Mouse (Mus musculus) cerebellum, postnatal 25 days (tissue): ENCODE data around the gene Ccnc.

Experiments
- DNase-seq, 2 experiments: peaks; one replicate each; pipeline ENCODE4 v3.0.0; 2021; ENCODE audit warnings: mixed read lengths in 2 of 2

Gene Ccnc

DNA sequence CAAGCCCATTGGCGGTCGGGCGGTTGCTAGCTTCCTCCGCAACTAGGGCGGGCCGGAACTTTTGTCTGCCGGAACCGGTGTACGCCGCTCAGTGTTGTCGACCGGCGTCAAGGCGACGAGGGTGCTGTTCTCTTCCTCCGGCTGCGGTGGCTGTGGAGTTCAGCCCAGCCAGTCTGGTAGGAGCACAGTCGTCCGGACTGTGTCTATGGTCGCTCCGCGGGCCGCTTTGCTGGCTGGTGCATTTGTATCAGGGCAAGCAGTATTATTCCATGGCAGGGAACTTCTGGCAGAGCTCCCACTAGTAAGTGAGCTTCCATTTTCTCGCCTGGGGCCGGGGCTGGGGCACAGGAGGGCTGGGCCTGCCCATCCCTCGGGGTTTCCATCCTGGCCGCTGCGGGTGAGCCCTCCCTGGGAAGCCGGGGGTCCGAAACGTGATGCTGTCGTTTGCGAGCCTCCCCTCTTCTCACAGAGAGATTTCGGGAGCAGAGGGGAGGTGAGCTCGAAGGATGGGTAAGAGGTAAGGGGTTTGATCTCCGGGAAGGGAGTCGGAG, at the start of gene Ccnc:
Gene Ccnc, plus strand, starts transcription at position 87 of the 551 bp plus-strand sequence.
- DNase-seq, result peak; percentile 94 to 95

DNA sequence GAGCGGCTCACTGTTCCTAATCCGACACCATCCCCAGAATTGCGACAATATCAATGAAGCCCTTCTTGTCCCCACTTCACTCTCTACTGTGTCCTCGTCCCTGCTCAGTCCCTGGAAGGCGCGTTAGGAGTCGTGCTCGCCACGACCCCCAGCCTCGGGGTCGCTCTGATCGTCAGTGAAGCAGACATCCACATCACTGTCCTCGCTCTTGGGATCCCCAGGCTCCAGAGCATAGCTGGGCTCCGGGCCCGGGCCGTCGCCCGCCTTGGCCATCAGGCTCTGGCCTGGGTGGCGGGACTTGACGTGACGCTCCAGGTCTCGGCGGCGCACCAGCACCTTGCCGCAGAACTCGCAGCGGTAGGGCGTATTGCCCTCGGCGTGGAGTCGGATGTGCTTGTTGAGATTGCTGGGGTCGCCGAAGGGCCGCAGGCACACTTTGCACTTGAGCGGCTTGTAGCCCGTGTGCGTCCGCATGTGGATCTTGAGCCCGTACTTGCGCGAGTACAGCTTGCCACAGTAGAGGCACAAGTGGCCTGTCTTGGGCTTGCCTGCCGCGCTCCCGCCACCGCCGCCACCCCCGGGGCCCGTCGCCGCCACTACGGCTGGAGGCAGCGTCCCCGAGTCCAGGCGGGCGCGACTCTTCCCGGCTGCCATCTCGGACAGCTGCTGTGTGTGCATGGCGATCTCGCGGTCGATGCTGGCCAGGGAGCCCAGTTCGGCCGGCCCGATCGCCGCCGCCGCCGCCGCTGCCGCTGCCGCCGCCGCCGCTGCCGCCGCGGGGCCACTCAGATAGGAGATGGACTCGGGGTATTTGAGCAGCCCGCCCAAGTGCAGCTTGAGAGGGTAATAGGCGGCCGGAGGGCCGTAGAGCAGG, 49.2 kb upstream of the Ccnc start:
- DNase-seq, result peak in 1 of 2 experiments; percentile 17

DNA sequence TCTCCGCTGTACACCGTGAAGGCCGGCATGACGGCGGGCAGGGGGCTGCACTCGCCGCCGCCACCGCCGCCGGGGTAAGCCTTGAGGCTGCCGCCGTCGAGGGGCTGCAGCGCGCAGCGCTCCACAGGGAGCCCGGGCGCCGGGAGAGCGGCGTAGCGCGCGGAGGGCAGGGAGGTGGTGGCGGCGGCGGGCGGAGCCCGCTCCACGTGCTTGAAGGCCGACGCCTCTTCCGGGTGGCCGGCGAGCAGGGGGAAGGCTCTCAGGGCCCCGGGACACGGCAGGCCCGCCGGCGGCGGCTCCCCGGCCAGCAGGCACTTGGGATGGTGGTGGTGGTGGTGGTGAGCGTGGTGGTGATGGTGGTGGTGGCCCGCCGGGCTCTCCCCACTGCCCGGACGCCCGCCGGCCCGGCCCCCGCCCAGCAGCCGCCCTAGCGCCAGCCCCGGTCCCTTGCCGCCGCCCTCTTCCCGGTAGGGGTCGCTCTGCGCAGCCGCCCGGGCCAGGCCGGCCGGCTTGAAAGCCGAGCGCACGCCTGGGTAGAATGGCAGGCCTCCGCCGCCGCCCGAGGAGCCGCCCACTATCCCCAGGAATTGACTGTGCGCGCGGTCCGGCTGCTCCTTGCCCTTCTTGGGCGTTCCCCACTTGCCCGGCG, 48.4 kb upstream of the Ccnc start:
- DNase-seq, result peak in 1 of 2 experiments; percentile 34

DNA sequence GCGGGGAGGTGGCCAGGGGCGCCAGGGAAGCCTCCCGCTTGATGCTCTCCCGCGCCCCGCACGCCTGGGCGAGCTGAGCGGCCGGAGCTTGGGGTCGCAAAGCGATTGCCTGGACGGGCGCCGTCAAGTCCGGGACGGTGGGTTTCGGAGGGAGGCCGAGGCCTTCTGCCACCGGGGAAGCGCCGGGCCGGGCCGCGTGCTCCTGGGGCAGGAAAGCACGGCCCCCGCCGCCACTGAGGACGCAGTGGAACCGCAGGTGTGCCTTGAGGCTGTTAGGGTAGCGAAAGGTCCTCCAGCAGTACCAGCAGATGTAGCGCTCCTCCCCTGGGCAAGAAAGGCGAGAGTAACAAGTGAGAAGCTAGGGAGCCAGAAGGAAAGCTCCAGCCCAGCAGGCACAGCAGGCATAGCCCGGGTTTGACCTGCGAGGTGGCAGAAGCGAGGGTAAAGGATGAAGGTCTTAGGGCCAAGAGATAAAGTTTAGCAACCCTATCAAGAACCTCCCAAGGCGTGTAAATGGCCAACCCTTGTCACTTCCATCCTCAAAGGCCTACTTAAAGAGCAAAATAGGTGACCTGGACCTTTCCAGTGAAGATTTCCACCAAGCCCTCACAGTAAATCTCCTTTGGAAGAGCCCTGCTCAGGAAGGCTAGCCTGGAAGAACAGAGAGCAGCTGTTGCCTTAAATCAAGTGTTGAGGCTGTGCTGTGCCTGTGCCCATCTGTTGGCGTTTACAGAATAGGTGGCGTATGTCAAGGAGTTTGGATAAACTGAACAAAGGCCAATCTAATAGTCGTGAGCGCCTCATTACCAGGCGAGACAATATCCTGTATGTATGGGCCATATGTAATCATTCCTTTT, 47.6 kb upstream of the Ccnc start:
- DNase-seq, result no peak

DNA sequence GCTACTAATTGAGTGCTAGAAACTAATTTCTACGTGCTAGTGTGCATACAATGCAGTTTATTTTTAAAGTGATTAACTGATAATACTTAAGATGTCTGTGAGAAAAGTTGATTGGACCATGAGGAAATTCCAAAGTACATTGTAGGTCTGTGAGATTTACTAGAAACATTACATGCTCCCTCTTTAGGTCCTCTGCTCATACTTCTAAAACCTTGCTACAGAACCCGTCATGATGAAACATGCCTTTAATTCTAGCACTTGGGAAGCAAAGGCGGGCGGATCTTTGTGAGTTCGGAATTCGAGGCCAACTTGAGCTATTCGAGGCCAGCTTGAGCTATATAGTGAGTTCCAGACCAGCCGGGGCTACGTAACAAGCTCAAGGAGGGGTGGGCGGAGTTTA, 46.5 kb upstream of the Ccnc start:
- no peak for DNase-seq

DNA sequence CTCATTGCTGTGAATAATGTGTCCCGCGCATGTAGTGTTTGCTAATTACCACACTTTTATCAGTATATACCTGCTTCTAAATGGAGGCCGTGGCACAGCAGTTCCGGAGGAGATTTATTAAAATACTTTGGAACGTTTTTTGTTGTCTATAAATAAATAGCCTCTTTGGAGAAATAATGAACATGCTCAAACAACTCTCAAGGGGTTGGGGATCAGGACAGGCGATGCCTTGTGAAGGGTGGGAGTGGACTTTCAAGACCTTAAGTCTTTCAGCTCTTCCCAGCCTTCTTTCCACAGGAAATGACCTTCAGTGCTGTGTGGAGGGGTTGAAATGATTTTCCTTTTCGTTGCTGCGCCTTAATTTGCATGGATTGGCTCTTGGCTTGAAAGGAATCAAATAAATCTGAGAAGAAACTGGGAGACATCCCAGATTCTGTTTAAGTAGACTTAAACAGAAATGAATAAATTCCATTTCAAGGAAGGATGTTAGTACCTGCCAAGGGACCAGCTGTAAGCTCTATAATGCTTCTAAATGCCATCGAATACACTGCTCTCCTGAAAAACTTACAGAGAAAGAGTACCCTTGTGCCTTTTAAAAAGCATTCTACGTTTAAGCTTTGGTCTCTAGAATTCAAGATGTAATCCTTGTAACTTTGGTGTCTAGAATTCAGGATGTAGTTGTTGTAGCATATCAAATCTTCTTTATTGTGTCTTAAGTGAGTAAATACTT, 44.9 kb upstream of the Ccnc start:
- DNase-seq, result no peak

DNA sequence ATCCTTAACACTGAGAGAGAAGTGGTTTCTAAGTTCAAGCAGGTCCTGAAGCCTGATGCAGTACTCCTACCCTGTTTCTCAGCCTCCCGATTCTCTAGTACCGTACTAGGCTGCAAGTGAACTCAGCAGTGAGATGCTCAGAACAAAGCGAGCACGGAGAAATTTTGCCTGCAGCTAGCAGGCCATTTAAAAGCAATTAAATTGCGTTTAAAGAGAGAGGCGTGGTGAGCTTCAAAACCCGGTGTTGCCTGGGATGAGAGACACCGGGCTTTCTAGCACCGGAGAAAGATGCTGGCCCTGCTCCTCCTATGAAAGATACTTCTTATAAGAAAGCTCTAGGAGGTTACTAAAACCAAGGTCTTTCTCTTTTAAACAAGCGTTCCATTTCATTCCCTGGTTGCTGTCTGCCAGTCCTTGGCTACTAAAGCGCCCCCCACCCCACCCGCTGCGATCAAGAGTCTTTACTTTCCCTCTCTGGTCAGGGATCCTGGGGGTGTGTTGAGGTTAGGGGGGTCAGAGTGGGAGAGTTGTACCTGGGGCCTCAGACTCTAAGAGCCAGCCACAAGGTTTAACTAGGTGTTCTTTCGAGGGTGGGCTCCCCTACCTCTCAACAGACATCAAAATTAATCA, 43.0 kb upstream of the Ccnc start:
- DNase-seq, result no peak

DNA sequence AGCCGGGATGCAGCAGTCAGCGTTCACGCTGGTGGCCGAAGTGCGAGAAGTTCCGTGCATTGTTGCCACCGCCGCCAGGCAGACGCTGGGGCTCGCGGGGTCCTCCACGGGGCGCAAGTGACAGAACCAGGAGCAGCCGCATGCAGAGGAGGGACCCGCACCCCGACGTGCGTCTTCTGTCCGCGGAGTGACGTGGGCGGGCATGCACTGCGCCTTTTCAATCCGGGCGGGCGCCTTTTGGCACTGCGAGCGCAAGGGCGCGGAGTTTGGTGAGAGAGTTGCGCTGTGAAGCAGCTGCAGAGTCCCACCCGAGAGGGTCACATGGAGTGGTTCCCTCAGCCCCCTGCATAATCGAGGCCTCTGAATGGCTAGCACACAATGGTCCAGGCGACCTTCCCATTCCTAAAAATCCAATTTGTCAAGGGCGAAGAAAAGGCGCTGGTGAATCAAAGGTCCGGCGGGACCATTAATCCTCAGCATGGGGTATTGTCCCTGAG, 41.9 kb upstream of the Ccnc start, which contains the start of gene Prdm13:
Gene Prdm13, minus strand, starts transcription at position 369 of the 497 bp plus-strand sequence.
- DNase-seq, result no peak

DNA sequence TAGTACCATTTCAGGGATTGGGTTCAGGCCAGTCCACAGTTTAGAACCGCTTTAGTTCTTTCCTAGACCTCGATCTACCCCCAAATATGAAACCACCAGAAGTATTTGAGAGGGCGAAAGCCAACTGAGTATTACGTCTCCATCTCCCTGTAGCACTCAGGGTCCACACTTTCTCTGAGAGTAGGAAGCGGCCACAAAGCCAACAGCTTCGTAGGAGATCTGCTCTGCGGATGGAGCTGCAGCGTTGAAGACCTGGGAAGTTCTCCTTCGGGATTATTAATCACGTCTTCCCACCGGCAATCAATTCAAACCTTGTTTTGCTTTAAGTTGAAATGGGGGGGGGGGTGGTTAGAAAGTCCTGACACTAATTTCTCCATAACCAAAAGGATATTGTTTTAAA, 41.1 kb upstream of the Ccnc start:
- DNase-seq, result no peak

DNA sequence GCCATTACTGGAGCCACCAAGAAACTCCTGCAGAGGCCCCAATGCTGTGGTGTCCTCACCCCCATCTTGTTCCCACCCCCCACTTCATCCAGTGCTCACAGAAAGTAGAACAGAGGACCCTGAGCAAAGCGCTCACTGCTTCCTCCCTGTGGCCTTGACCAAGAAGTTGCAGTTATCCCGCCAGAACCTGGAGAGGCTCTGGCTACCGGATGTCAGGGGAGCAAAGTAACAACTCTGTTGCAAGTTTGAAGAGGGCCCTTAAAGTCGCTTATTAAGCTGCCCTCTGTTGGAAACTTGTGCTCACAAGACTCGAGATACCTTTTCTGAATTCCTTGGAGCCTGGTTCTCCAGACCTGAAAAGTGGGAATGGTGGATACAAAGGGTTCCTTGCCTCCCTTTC, 40.6 kb upstream of the Ccnc start:
- DNase-seq, result no peak

DNA sequence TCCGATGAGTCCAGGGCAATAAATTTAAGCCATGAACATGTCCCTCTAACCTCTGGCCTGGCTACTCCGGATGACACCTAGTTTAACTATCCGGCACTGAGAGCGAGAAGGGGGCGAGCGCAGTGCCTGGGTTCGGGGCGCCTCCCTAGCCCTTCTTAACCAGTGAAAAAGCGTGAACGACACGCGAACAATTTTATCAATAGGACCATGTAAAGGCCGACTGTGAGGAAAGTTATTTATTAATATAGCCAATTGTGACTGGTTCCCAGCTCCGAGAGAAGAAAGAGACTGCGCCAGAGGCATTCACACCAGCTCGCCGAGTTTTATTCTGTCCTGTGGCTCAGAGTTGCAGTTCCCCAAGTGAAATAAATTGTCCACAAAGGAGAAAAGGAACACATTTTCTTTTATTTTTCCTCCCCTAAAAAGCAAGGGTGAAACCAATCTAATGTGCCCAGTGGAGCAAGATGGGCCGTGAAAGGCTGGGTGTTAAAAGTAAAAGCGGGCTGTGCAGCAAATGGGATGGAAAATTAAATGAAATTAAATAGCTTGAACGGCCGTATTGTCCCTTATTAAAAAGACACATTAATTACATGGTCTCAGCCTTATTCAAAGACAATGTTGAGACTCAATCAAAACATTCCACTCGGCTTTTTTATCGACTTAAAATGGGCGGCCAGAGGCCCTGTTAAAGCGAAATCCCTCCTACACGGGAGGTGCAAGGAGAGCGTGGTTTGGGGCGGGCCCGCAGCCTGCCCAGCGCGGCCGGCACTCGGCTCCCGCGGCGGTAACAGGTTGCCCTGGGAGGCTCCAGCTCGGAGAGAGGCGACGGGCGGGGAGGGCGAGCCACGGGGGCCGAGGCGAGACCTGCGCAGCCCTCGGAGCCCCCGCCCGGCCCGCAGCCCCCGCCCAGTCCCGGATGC, 39.5 kb upstream of the Ccnc start:
- DNase-seq, result peak in 1 of 2 experiments; percentile 58

DNA sequence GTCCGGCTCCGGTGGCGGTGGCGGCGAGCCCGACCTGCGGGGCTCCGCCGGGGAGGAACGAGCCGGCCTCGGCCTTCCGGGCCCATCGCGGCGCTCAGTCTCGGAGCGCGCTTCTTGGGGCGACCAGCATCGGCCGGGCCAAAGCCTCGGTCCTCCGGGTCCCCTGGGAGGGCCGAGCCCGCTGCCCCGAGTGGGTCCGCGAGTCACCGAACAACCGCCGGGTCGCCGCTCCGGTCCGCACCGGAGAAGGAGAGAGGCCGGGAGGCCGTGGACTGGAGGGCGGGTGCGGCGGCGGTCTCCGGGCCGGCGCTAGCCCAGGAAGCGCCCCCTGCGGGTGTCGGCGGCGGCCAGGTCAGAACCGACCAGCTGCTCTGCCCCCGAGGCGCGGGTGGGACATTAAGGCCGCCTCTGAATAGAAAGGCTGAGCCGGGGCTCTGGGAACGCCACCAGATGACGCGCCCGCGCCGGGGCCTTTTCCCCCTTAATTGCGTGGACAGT, 38.7 kb upstream of the Ccnc start:
- DNase-seq, result peak; percentile 56 to 57

DNA sequence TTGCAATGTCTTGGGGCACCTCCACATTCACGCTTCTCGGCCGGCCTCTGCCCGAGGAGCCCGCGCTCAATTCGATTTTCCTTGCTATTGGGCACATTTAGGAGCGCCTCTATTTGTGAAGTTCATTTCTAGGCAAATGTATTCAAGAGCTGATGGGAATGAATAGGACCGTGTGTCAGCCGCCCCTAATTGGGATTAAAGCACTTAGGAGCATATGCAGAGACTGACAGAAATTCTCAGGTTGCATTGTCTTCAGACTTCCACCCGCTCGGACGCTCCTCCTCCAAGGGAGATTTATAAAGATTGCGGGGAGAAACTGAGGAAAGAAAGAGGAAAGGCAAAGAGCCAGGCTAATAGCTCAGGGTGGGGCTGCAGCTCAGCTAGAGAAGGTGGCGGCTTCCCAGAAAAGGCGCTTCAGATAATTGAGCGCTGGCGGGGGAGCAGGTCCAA, 38.0 kb upstream of the Ccnc start:
- peak; percentile 20 to 45 for DNase-seq

DNA sequence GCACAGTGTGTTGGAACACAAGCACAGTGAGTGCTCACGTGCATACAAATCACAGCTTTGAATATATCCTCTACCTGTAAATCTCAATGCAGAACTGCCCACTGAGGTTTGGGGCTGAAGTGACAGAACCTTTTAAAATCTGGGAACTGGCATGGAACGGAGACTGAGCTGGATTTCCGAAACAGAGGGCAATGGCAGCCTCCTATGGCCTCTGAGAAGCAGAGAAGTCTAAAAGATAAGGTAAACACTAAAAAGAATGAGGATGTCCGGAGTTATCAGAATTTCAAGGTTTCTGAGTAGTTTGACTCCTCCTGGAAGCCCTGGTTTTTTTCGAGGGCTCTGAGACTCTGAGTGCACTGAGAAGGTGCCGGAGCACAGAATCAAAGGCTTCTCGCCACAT, 37.3 kb upstream of the Ccnc start:
- no peak for DNase-seq

DNA sequence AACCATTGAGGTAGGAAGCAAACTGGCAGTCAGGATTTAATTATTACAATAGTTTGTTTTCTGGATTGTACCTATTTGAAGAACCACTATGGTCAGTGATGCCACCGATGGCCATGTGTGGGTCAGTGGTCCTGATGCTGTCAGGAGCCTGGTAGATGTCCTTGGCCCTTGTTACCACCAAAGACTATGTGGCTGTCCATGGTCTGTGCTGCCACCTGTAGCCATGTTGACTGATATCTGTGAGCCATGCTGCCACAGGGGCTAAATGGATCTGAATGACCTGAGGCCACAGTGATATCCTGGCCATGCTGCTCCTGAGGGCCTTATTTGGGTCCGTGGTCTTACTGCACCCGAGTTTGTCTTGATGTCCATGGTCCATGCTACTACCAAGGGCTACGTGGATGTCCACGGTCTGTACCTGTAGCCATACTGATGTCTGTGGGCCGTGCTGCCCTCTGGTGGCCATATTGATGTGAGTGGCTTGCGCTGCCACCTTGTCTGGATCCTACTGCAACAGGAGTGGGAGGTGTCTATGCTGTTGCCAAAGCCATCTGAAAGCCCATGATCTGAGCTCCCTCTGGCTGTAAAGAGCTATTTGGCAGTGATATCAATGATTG, 31.8 kb upstream of the Ccnc start:
- peak; percentile 68 to 83 for DNase-seq

DNA sequence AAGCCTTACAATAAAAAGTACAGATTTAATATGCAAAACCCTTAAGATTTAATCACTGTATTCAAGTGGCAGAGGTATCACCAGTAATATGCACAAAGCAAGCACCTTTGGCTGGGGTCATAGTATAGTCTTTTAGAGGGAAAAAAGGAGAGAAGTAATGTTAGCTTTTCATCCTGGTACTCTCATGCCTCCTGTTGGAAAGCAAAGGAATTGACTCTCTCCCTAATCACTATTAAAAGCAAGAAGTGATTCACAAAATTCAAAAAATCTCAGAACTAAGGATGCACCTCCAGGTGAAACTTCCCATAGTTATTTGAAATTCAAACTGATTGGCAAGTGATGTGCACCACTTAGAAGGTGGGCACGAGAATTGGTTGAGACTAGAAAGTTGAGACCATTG, 22.5 kb upstream of the Ccnc start:
- no peak for DNase-seq

DNA sequence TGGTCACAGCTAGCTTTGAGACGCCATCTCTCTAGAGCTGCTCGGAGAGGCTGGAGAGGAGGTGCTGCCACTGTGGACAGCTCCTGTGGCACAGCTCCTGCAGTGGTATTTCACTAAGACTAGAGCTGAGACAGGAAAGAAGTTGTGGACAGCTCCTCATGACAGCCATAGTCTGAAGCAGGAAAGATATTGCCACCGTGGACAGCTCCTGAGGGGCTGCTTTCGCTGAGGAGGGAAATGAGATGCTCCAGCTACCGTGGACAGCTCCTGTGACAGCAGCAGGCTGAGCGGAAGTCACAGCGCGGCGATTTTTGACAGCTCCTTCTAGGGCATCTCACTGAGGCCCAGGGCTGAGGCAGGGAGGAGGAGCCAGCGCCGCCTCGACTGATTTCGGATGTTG, 15.4 kb upstream of the Ccnc start:
- DNase-seq, result peak; percentile 28 to 39

DNA sequence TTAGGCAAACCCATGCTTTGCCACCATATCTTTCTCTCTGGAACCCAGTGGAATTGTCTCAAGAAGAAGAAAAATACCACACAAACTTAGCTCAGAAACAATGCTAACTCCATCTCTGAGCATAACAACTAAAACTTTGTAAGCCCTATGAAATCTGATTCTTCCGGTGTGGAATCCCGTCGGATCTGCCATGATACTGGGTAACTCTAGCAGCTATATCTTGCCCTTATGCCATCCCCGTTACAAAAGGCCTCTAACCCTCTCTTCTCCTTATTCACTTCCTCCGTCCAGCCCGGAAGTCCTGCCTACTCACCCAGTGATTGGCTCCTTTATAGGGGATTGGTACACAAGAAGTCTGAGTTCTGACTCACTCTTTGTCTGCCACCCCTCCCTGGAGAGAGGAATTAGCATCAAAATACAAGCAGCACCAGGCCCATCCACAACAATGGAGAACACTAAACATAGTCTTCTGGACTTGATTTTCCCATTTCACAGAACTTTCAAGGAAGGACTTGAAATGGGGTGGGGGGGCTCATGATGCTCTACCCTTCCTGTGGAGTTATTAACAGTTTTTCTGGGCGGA, 4.7 kb upstream of the Ccnc start:
- no peak for DNase-seq
